Mouse (Mus musculus): ENCODE measurements around the gene Sh3bgrl2.

GRCm38 (mm10) chr9:83681661-83682655 is 133.8 kb downstream of the Sh3bgrl2 start:
- TF ChIP-seq CTCF (IDR thresholded peaks at IDR 0.05; ENCODE audit: borderline replicate concordance, control insufficient read depth, extremely low read depth, insufficient read depth, low read length, poor library complexity) (no peak), POLR2A (IDR thresholded peaks at IDR 0.05; ENCODE audit: control insufficient read depth, extremely low read depth, insufficient read depth, low read length, poor library complexity) (no peak)

All from thymus, adult 2 months (tissue).